Mouse (Mus musculus) forebrain, embryonic 11.5 days (tissue): ENCODE measurements at regions not wholly inside any gene's neighbourhood (a gene's known extent, or its start where the extent isn't known, plus 50 kb on each side); places are given as distances from the start of the nearest gene placed in this dataset.

Source experiments
- ATAC-seq: fragments of 200-750 bp; cut with Nextera tagmentation; replicated peaks from 2 replicates; pipeline ENCODE4 v1.8.0; 2017; ENCODE audit warnings: moderate TSS enrichment; ENCODE audit not compliant: low FRiP score
- DNase-seq: peaks from one replicate; pipeline ENCODE4 v3.0.0-alpha.2; 2017; ENCODE audit warnings: low spot score
- H3K27ac ChIP-seq: fragments of 300-500 bp; sonication (generic); 2 replicates; pipeline ENCODE4 v1.5.1; 2014; ENCODE audit warnings: low read depth, low read length
- H3K27me3 ChIP-seq: fragments of 300-500 bp; sonication (generic); 2 replicates; pipeline ENCODE4 v1.6.1; 2014; ENCODE audit warnings: mild to moderate bottlenecking, low read length, mixed read lengths; ENCODE audit not compliant: control insufficient read depth, insufficient read depth
- H3K36me3 ChIP-seq: fragments of 300-500 bp; sonication (generic); 2 replicates; pipeline ENCODE4 v1.6.1; 2014; ENCODE audit warnings: mild to moderate bottlenecking, low read length, moderate library complexity, mixed read lengths; ENCODE audit not compliant: control insufficient read depth, insufficient read depth
- H3K4me1 ChIP-seq: fragments of 300-500 bp; sonication (generic); replicated peaks from 2 replicates; pipeline ENCODE4 v1.6.1; 2014; ENCODE audit warnings: low read length, mixed read lengths; ENCODE audit not compliant: control insufficient read depth, insufficient read depth
- H3K4me2 ChIP-seq: fragments of 300-500 bp; sonication (generic); 2 replicates; pipeline ENCODE4 v1.6.1; 2014; ENCODE audit warnings: low read depth, mild to moderate bottlenecking, low read length, moderate library complexity, mixed read lengths; ENCODE audit not compliant: severe bottlenecking
- H3K4me3 ChIP-seq: fragments of 300-500 bp; sonication (generic); 2 replicates; pipeline ENCODE4 v1.5.1; 2014; ENCODE audit warnings: low read depth, low read length
- H3K9ac ChIP-seq: fragments of 300-500 bp; sonication (generic); 2 replicates; pipeline ENCODE4 v1.6.1; 2014; ENCODE audit warnings: low read length
- H3K9me3 ChIP-seq: fragments of 300-500 bp; sonication (generic); 2 replicates; pipeline ENCODE4 v1.6.1; 2016; ENCODE audit warnings: low read length, mixed read lengths; ENCODE audit not compliant: control insufficient read depth
- WGBS: fragments of 180-500 bp; shearing (Covaris S2); extraction: QIAGEN DNeasy Blood & Tissue Kit; methylation state at CpG from one replicate; pipeline ENCODE4 v1.1.7; 2014; 5-methylcytosine and 5-hydroxymethylcytosine counted together

GRCm38 (mm10) chr12:16232828-16233227, 377.9 kb downstream of the Lpin1 start:
- Histone ChIP-seq H3K27me3 (no peaks in the 10 kb centered on the region), H3K4me3 (no peak overlapping the region), H3K36me3 (no peaks in the 10 kb centered on the region), H3K4me1 (no peaks in the 10 kb centered on the region), H3K27ac (no peak overlapping the region), H3K4me2 (no peak overlapping the region), H3K9ac (no peak overlapping the region), H3K9me3 (no peaks in the 10 kb centered on the region)
- DNase-seq (no peak), ATAC-seq (no peak)
- 89% methylated on average over 8 of the region's 8 CpGs for WGBS

- H3K4me1 ChIP-seq, result no peaks in the 10 kb centered on the region
- no peaks in the 10 kb centered on the region for H3K27me3 ChIP-seq
- no peak overlapping the region for H3K4me2 ChIP-seq
- no peak overlapping the region for H3K4me3 ChIP-seq
- H3K36me3 ChIP-seq, result no peaks in the 10 kb centered on the region
- H3K9me3 ChIP-seq, result no peaks in the 10 kb centered on the region
- H3K9ac ChIP-seq, result no peak overlapping the region
- ATAC-seq (no peak), DNase-seq (no peak)
- WGBS, result 55% methylated on average over 2 of the region's 2 CpGs
- H3K27ac ChIP-seq, result no peak overlapping the region
These were observed 378.7 kb downstream of the Lpin1 start for GRCm38 (mm10) chr12:16232051-16232450.

GRCm38 (mm10) chr12:16231093-16231492, 379.7 kb downstream of the Lpin1 start:
- 83% methylated on average over 2 of the region's 2 CpGs for WGBS
- no peak for DNase-seq
- Histone ChIP-seq H3K4me2 (no peak overlapping the region), H3K27me3 (no peaks in the 10 kb centered on the region), H3K36me3 (no peaks in the 10 kb centered on the region), H3K4me1 (no peaks in the 10 kb centered on the region), H3K27ac (no peak overlapping the region), H3K9me3 (no peaks in the 10 kb centered on the region), H3K9ac (no peak overlapping the region), H3K4me3 (no peak overlapping the region)
- no peak for ATAC-seq

DNA sequence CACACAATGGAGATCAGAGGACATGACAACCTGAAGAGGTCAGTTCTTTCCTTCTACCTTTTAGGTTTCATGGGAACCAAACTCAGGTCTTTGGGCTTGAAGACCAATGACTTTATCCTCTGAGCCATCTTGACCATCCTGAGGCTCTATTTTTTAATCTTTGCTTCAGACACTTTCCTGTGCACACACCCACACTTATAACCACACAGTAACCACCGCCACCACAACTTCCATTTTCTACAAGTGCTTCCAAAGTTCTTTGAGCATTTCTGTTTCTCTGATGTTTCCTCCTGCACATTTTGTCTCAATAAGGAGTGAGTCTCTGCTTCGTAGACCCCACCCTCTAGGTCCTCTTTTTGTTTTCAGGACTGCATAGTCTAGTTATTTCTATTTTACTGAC, 385.3 kb downstream of the Lpin1 start:
- Histone ChIP-seq H3K27me3 (no peaks in the 10 kb centered on the region), H3K4me2 (no peak overlapping the region), H3K9ac (no peak overlapping the region), H3K4me1 (no peaks in the 10 kb centered on the region), H3K36me3 (no peaks in the 10 kb centered on the region), H3K9me3 (no peaks in the 10 kb centered on the region), H3K4me3 (no peak overlapping the region), H3K27ac (no peak overlapping the region)
- DNase-seq (no peak), ATAC-seq (no peak)
- 91% methylated on average over 2 of the region's 2 CpGs for WGBS

GRCm38 (mm10) chr12:16222836-16223450, 387.8 kb downstream of the Lpin1 start:
- Histone ChIP-seq H3K4me2 (no peak overlapping the region), H3K4me3 (no peak overlapping the region), H3K36me3 (no peaks in the 10 kb centered on the region), H3K9me3 (no peaks in the 10 kb centered on the region), H3K27ac (no peak overlapping the region), H3K4me1 (no peaks in the 10 kb centered on the region), H3K9ac (no peak overlapping the region), H3K27me3 (no peaks in the 10 kb centered on the region)
- no peak for DNase-seq
- ATAC-seq, result no peak
- 59% methylated on average over 9 of the region's 9 CpGs for WGBS

DNA sequence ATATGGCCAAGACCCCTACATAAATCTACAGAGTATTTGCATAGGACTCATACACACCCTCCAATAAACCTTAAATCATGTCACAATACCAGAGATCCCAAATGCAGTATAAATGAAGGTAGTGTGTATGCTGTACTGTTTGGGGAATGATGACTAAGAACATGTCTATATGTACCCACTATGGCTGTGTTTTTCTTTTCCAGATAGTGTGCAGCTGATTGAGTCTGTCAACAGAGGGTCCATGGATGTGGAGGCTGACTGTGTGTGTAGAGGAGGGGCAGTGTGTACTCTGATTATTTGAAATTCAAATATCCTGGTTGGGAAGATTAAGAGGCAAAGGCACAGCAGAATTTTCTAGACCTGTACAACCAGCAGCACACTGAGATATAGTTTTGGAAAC, 388.6 kb downstream of the Lpin1 start:
- ATAC-seq, result no peak
- H3K4me2 ChIP-seq, result no peak overlapping the region
- H3K4me3 ChIP-seq, result no peak overlapping the region
- DNase-seq, result no peak
- H3K9me3 ChIP-seq, result no peaks in the 10 kb centered on the region
- H3K27ac ChIP-seq, result no peak overlapping the region
- H3K4me1 ChIP-seq, result no peaks in the 10 kb centered on the region
- no peaks in the 10 kb centered on the region for H3K27me3 ChIP-seq
- H3K9ac ChIP-seq, result no peak overlapping the region
- H3K36me3 ChIP-seq, result no peaks in the 10 kb centered on the region

- Histone ChIP-seq H3K27me3 (no peaks in the 10 kb centered on the region), H3K27ac (no peak overlapping the region), H3K36me3 (no peaks in the 10 kb centered on the region), H3K9ac (no peak overlapping the region), H3K4me2 (no peak overlapping the region), H3K4me3 (no peak overlapping the region), H3K4me1 (no peaks in the 10 kb centered on the region), H3K9me3 (no peaks in the 10 kb centered on the region)
- WGBS, result 81% methylated on average over 1 of the region's 1 CpGs
- no peak for ATAC-seq
- DNase-seq, result no peak
These were observed 389.6 kb downstream of the Lpin1 start for GRCm38 (mm10) chr12:16221142-16221541.

DNA sequence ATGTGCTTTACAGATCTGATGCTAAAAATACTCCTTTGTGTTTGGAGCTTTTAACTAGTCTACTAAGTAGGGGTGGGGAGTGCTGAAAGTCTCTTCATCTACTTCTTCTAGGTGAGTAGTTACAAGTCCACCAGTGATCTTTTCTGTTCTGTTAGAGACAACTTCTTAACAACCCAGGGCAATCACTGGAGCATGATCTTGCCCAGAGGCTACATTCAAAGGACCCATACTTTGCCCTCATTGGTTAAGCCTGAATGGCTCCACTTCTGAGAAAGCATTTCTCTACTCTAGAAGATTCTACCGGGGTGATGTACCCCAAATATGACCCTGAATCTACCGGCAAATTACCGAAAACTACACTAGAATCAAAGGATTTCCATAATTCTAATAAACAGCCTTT, 390.2 kb downstream of the Lpin1 start:
- no peaks in the 10 kb centered on the region for H3K36me3 ChIP-seq
- 92% methylated on average over 3 of the region's 3 CpGs for whole genome bisulfite sequencing
- no peaks in the 10 kb centered on the region for H3K9me3 ChIP-seq
- H3K27ac ChIP-seq, result no peak overlapping the region
- no peaks in the 10 kb centered on the region for H3K27me3 ChIP-seq
- no peak overlapping the region for H3K9ac ChIP-seq
- H3K4me2 ChIP-seq, result no peak overlapping the region
- H3K4me1 ChIP-seq, result no peaks in the 10 kb centered on the region
- ATAC-seq (no peak), DNase-seq (no peak)
- no peak overlapping the region for H3K4me3 ChIP-seq

- Histone ChIP-seq H3K27me3 (no peaks in the 10 kb centered on the region), H3K9me3 (no peaks in the 10 kb centered on the region), H3K36me3 (no peaks in the 10 kb centered on the region), H3K4me1 (no peaks in the 10 kb centered on the region), H3K4me3 (no peak overlapping the region), H3K27ac (no peak overlapping the region), H3K9ac (no peak overlapping the region), H3K4me2 (no peak overlapping the region)
- WGBS, result 80% methylated on average over 4 of the region's 4 CpGs
- DNase-seq, result no peak
- no peak for ATAC-seq
These were observed 391.9 kb downstream of the Lpin1 start for GRCm38 (mm10) chr12:16218906-16219305.
